Mouse (Mus musculus) urinary bladder, postnatal 10 days (tissue): ENCODE results near the gene Trmt2a.

Experiments used
- DNase-seq: peaks from one replicate; pipeline ENCODE4 v3.0.0; 2022; ENCODE audit warnings: low spot score

Gene Trmt2a

DNA sequence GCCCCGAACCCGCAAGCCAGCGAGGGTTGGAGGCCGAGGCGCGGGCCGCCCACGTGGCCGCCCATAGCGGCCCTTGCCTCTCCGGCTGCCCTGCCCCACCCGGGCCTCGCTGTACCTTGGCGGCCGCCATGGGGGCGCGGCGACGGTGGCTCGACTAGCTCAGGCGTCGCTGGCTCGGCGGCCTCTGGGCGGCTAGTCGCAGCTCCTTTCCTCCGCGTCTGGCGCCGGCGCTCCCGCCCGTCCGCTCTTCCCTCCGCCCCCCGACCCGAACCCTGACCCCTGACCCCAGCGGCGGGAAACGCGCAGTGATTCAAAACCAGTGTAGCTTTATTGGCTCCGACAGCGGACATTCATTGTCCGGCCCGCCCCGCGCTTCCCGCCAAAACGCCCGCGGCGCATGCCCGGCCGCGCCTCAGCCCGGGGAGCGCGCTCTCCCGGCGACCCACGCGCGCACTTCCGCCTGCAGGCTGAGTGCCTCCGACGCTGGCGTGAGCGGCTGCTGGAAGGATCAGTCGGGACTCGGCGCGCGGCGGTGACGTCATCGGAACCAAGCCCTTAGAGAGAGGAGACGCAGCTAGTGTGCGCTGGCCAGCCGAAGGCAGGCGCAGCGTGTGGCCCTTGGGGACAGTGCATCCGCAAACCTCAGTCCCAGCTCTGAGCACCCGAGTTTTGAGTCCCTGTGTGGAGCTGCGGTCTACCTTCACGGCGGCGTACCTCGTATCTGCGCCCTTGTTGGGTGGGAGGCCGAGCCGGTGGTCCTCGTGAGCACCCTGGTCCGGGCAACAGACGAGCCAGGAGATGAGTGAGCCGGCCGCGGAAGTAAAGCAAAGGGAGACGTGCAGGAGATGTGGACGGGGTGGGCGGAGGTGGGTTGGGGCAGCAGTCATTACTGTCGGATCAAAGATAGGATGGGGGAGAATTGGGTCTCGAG lies at the start of gene Trmt2a, which contains the start of gene Ranbp1:
TSS of gene Trmt2a (plus strand) at position 247 of the 931 bp plus-strand sequence.
TSS of gene Ranbp1 (minus strand) at position 300 of the 931 bp plus-strand sequence.
- DNase-seq = peak; percentile 99

DNA sequence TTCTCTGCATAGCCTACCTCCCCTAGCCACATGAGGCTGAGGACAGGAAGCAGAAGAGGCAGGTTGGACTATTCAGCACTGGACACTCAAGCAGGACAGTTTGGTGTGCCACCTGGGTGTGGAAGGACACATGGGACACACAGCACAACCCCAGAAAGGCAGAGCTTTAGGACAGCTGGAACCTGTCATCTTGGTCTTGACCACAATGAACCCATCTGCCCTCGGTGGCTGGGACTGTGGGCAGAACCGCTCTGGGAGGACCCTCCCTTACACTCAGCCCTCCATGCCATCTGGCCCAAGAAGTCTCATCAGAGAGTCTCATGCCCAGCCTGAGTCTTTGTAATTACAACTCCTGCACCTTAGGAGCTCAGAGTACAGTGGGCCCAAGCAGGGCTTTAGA lies 48.4 kb upstream of the Trmt2a start:
- no peak for DNase-seq

DNA sequence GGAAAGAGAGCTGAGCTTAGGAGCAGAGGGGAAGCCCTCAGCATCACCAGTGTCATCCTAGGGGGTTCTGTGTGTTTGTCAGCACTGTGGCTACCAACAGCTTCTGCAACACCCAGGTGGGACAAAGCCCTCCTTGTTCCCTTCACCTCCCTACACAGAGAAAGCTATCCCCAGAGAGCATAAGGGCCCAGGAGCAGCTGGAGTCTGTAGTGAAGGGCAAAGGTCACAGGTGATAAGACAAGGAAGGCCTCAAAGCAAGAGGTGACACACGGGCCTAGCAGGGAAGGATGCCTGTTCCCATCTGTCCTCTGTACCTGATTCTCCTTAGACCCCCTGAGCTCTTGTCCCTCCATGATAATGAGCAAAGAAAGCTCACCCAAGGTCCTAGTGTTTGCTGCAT lies 46.9 kb upstream of the Trmt2a start:
- DNase-seq = no peak

DNA sequence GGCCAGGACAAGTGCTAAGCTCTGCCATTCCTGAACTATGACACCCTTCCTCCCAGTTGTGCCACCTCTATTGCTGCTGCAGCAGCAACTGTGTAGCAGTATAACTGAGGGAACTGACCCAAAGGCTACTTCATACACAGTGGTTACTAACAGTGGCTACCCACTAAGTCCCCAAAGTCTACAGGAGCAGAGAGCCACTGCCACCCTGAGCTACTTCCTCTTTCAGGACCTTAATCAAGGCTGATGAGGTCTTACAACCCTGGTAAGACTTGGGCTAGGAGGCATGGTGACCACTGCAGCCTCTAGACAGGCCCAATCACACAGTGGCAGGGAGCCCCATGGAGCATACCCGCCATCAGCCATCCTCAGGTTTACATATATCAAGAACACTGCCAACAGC lies 46.4 kb upstream of the Trmt2a start:
- DNase-seq = no peak

DNA sequence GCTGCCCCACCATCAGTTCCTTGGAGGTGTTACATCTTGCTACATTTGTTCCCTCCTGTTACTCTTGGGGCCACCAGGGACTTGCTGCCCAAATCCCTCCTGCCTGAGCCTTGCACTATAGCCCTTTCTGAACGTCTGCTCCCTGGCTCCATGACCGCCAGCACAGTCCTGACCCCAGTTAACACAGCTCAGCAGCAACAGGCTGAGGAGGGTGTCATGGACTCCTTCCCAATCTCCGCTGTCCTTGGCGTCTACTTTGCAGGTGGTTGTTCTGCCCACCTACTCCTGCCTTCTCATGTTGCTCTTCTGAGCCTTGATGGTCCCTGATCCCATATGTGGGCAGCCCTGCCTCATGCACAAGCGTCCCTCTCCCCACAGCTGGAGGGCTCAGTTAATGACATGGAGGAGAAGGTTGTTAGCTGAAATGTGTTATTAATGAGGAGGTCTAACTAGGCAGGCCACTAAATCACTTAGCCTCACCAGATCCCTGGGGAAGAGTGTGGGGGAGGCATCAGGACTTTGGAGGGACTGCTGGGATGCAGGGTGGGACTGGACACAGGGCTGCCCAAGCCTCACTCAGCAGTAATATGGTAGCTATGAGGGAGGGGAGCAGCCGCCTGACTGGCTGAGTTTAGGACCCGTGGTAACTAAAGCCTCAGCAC lies 44.9 kb upstream of the Trmt2a start:
- no peak for DNase-seq

DNA sequence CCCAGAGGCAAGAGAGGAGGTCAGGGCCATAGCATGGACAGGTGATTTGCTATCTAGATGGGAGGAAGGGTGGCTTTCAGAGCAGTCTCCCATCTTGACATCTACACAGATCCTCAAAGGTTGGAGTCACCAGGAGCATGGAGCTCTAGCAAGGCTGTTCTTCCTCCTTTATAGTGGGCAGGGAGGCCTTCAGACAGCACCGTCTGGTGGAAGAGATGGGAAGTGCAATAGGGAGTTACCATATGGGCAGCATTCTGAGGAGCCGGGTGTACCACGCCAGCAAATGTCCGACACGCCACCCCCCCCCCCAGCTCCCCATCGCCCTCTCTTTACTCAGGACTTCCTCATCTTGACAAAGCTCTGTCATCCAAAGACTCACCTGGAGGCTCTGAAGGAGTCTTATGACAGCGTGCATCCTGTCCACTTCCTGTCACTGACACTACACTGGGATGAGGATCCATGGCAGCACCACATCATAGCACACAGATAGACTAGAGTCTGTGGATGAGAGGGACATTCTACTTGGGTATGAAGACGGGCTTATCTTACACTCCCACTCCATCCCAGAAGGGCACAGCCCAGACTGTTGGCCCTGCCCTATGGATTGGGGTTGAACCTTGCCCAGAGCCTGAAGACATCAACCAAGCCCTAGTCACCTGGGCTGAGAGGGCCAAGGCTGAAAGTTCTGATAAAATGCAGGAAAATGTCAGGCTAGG lies 37.6 kb upstream of the Trmt2a start:
- no peak for DNase-seq

DNA sequence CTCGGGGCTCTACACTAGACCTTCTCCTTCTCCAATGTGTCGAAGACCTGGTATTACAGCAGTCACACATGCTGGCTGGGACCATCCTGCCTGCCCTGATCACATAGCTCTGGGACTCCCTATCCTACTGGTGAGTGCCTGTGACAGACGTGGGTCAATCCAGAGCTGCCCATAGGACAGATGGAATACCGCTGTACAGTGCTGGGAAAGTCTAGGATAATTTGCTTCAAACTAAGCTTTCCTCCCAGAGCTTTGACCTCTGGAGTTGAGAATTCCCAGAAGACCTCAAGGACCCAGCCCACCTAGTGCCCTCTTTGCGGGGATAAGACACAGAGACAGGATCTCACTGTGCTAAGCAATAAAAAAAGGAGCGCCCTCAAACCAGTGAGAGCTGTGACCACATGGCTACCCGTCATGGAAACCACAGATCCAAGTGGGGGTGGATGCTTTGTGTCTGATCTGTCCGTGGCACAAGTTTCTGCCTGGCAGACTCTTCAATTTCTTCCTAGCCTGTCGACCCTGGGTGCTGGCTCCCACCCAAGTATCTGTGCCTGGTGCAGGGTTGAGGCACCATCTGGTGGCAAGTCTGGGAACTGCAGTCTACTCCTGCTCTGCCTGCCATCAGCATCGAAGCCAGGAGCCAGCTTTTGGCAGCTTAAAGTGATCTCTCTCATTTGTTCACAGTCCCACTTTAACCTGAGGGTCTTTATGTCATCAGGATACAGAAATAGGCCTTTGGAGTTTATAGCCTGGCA lies 36.9 kb upstream of the Trmt2a start:
- peak; percentile 55 for DNase-seq

DNA sequence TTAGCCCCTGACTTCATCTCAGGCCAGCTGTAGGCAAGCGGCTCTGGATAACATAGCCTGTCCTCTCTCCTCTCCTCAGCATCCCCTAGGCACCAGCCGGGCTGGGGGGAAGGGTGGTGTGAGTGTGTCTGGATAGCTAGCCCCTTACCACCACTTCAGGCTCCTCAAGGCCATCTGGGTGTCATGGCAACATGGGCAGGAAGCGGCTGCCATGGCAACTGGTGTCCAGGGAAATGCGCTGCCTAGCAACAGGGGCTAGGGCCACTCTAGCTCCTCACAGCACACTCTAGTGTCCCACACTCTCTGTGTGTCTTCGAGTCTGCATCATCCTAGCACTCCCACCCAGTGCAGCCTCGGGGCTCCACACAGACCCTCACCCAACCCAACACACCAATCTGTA lies 34.8 kb upstream of the Trmt2a start:
- no peak for DNase-seq

DNA sequence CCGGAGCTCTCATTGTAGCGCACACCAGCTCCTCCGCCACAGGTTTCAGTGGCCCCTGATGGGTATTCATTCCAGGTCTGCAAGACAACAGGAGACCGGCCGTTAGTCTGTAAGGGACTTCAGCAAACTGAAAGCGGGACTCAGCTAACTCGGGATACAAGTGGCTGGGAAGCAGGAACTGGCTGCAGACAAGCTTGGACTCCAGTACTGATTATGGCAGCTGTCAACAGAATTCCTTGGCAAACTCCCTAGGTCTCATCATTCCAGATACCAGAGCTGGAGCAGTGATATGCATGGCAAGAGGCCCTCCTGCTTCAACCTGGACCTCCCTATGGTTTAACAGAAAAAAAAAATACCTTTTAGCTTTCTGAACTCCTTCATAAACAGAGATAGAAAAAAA lies 33.6 kb upstream of the Trmt2a start:
- DNase-seq = no peak

DNA sequence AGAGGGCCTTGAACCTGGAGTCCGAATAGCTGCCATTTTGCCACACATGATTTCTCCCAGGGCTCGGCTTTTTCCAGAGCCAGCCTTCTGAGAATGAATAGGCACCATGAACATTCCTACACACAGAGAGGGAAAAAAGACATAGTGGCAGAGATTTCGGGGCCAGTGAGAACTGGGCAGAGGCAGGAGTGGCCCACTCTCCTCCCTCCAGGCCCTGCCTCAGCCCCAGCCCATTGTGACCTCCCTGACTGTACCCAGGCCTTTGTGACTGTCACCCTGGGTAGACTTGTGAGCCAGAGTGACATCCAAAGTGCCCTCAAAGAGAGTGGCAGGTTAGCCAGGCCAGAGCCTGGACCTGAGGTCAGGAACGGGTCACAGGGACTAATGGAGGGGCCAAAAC lies 30.9 kb upstream of the Trmt2a start, which contains the start of gene Ccdc188:
TSS of gene Ccdc188 (plus strand) at position 301 of the 400 bp plus-strand sequence.
- DNase-seq = no peak

DNA sequence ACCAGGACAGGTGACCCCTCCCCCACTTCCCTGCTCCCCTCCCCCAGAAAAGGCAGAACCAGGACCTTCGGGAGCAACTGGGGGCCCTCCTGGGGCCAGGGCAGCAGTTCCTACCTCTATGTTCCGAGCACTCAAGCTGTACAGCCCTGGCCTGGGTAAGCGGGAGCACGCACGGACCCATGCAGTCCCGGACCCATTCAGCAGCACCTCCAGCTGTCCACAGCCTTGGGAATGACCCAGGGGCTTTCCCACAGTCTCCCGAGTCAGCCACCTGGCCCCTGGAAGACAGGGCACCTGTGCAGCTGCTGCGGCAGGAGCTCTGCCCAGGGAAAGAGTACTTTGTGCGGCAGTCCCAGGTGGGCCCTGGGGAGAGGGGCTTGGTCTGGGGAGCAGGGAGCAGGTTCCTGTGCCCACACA lies 29.9 kb upstream of the Trmt2a start:
- no peak for DNase-seq

DNA sequence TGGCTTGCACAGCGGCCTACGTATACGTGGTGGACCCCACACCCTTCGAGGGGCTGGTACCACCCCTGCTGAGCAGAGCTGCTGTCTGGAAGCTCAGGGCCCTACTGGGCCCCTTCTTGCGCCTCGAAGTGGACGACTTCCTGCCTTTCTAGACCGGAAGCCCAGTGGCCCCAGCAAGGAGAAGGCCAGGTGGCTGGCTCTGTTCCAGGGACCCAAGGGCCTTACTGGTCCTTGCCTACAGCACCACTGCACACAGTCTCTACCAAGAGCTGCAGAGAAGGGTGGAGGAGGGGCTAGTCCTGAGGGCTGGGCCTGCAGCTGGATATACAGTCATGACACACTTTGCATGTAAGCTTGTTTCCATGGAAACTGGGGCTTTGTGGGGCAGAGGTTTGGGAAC lies 28.5 kb upstream of the Trmt2a start:
- DNase-seq = no peak

DNA sequence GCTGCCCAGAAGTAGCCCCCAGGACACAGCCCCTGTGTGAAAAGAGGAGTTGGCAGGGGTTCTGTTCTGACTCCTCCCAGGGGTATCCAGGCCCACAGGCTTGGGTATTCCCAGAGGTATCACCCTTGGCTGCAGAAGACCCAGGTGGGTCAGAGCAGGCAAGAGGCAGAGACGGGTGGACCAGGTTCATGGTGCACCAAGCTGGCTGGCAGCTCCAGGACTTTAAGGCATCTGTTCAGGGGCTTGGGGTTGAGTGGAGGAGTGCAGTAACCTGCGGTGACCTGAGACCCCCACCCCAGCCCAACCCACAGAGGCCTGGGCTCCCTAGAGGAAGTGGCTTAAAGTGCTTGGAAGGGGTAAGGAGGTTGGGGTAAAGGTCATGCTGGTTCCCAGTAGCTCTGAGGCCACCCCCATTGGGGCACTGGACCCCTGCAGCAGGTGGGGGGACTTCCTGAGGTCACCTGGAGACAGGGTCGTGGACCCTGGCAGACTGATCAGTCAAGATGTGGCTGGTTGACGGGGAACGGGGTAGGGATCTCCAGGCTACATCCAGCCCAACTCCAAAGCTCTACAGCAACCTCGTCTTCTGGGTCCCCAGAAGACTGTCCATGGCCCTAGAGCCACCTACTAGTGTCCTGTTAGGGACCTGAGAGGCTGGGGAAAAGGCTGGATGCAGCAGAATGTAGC lies 27.5 kb upstream of the Trmt2a start:
- no peak for DNase-seq

DNA sequence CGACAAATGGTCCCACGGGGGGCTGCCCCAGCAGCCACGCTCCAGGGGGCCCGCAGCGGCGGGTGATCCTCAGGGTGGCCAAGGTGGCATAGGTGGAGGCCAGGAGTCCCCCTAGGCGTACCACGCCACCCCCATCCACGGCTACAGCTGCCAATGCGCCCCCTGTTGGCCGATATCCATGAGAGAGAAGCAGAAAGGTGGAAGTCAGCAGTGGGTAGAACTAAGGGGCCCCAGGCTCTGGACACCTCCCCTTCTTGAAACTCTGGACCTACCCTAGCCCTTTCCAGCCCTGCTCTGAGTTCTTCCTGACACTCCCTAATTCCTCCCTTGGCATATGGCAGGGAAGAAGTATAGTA lies 27.0 kb upstream of the Trmt2a start:
- no peak for DNase-seq

DNA sequence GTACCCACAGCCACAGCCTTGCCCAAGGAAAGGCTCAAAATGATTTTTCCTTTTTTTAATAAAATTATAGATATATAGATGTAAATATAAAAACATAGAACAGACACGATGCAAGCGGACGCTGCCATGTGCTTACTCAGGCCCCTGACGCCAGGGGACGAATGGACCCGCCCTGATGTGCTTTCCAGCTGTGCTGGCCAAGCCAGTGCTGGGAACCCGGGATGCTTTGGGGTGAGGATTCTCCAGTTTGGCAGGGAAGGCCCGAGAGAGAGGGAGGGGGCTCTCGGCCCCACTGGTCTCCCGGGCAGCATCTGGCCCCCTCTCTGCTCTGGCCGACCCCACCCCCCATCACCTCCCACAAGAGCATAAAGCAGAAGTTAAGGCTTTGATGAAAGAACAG lies 26.3 kb upstream of the Trmt2a start:
- no peak for DNase-seq

DNA sequence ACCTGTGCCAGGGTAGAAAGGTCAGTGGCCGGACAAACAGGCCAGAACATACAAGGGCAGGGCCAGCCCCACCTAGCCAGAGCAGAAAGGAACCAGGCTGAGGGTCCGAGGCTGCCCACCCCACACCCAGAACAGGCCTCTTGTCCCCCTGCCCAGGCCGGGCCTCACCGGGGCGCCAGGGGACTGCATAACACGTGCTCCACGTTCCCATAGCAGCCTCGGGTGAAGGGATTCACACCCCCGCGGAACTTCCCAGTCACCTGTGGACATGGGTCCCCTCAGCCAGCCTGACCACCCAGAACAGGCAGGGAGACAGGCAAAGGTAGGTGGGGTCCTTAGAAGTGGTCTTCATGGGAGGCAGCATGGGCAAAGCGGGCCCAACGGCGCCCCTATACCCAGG lies 21.3 kb upstream of the Trmt2a start:
- DNase-seq = no peak

DNA sequence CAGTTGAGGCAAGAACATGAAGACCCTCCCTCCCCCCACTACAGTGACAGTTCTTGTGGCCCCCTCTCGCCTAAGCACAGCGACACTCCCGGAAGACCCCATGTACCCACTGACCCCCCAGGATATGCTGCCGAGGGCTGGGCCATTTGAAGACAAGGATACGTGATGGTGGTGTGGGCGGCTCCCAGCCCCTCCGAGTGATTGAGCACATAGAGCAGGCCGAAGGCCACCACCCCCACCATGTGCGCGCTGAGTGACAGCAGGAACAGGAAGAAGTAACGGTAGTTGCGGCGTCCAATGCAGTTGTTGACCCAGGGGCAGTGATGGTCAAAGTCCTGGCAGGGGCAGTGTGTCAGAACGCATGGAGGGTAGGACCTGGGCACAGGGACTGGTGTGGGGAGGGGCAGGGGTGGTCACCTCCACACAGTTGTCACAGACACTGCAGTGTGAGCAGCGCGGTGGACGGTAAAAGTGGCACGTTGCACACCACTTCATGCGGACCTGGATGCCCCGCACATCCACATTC lies 20.5 kb upstream of the Trmt2a start:
- DNase-seq = no peak

DNA sequence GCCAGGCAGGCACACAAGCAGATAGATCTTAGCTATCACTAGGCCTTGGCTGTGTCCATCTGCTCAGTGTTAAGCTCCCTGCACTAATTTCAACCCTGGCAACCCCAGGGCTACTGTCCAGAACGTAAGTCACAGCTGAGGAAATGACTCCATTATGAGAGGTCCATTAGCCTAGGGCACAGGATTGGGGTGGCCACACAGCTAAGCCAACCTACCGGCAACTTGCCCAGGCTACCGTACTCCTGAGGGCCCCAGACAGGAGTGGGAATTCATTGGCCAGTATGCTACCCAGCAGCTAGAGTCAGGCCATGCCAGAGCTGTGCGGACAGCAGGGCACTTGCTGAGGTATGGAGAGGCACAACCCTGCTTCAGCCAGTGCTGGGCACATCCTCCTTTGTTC lies 19.6 kb upstream of the Trmt2a start:
- DNase-seq = no peak

DNA sequence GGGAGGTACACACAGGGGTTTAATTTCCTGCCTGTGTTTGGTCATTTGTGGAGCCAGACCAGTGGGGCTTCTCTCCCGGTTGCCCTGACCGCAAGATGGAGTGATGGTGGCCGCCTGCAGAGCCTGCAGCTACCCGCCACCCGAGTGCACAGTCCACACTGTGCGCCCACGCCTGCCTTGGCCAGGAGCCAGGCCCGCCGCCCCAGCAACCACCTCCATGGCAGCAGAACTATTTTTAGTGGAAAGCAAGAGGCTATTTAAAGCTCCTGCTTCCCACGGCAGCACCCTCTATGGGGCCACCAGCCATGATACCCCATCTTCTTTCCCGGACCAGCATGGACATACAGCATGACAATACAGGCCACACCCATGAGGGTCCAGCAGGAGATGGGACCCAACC lies 18.9 kb upstream of the Trmt2a start:
- no peak for DNase-seq

DNA sequence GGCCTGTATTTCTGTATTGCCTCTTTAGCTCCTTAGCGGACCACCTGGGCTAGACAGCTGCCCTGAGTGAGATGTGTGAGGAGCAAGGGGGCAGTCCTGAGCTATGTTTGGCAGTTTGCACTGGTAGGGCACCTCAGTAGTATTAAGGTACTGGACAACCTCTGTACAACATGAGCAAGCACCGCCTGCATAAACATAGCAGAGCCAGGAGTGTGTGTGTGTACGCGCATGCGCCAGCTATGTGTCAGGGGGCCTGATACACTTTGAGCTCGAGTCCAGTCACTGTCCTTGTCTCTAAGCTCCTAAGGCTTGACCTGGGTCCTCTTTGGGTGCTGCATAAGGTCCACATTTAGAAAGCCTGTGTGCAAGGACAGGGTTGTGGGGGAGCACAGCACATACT lies 17.9 kb upstream of the Trmt2a start:
- no peak for DNase-seq

DNA sequence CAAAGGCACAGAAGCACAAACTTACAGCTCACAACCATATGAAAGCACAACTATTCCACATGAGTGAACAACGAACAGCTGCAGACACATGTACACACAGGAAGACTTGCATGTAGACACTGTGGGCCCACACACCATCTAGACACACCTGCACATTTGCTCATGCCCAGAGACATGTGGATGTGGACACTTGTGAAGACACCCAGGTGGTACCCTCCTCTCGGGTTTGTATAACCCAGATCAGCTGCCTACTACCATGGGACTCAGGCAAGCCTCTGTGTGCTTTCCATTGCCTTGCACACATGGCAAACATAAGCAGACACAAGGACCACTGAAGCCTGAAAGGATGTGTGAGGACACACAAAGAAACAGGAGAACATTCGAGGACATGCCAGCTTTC lies 17.4 kb upstream of the Trmt2a start:
- DNase-seq = no peak
